Mouse (Mus musculus) gastrocnemius, postnatal 10 days (tissue): ENCODE measurements at regions not wholly inside any gene's neighbourhood (a gene's known extent, or its start where the extent isn't known, plus 50 kb on each side); places are given as distances from the start of the nearest gene placed in this dataset.

Experiments used
- DNase-seq: peaks from one replicate; pipeline ENCODE4 v3.0.0; 2021; ENCODE audit warnings: mixed read lengths

- no peak for DNase-seq
Observed at GRCm38 (mm10) chr13:32541611-32542010, 203.1 kb upstream of the Gmds start.

GRCm38 (mm10) chr13:32536241-32536640 lies 197.7 kb upstream of the Gmds start:
- no peak for DNase-seq

- DNase-seq: no peak
Observed at GRCm38 (mm10) chr13:32535602-32536001, 197.1 kb upstream of the Gmds start.

GRCm38 (mm10) chr13:32530926-32531512 lies 192.5 kb upstream of the Gmds start:
- no peak for DNase-seq

- DNase-seq: no peak
Observed at GRCm38 (mm10) chr13:32518611-32519344, 180.2 kb upstream of the Gmds start.

GRCm38 (mm10) chr13:32517514-32517913 lies 179.0 kb upstream of the Gmds start:
- DNase-seq: no peak

- DNase-seq: no peak
Observed at GRCm38 (mm10) chr13:32509231-32510023, 170.9 kb upstream of the Gmds start.

GRCm38 (mm10) chr13:32508447-32508846 lies 169.9 kb upstream of the Gmds start:
- DNase-seq: no peak

- no peak for DNase-seq
Observed at GRCm38 (mm10) chr13:32507825-32508224, 169.3 kb upstream of the Gmds start.

- DNase-seq: no peak
Observed at GRCm38 (mm10) chr13:32498205-32498790, 159.8 kb upstream of the Gmds start.

- no peak for DNase-seq
Observed at GRCm38 (mm10) chr13:32496263-32496662, 157.7 kb upstream of the Gmds start.

GRCm38 (mm10) chr13:32495063-32495462 lies 156.5 kb upstream of the Gmds start:
- no peak for DNase-seq

- DNase-seq: no peak
Observed at GRCm38 (mm10) chr13:32493806-32494205, 155.3 kb upstream of the Gmds start.

GRCm38 (mm10) chr13:32493309-32493708 lies 154.8 kb upstream of the Gmds start:
- peak; percentile 68 for DNase-seq

GRCm38 (mm10) chr13:32492566-32492965 lies 154.0 kb upstream of the Gmds start:
- DNase-seq: no peak

GRCm38 (mm10) chr13:32481444-32482058 lies 143.0 kb upstream of the Gmds start:
- no peak for DNase-seq

GRCm38 (mm10) chr13:32480029-32480428 lies 141.5 kb upstream of the Gmds start:
- no peak for DNase-seq

GRCm38 (mm10) chr13:32479118-32479818 lies 140.7 kb upstream of the Gmds start:
- DNase-seq: peak; percentile 40

GRCm38 (mm10) chr13:32465787-32466186 lies 127.2 kb upstream of the Gmds start:
- DNase-seq: no peak

- no peak for DNase-seq
Observed at GRCm38 (mm10) chr13:32465041-32465682, 126.6 kb upstream of the Gmds start.
